Mouse (Mus musculus) kidney, postnatal 36 days (tissue): ENCODE data around the gene Slc9a6.
A peak's percentile ranks its signal among the peaks of the same experiment; 100 is the strongest.

Experiments
- DNase-seq, 2 experiments: peaks; one replicate each; pipeline ENCODE4 v3.0.0; 2021 to 2022; ENCODE audit warnings: mixed read lengths in 2 of 2

Gene Slc9a6

DNA sequence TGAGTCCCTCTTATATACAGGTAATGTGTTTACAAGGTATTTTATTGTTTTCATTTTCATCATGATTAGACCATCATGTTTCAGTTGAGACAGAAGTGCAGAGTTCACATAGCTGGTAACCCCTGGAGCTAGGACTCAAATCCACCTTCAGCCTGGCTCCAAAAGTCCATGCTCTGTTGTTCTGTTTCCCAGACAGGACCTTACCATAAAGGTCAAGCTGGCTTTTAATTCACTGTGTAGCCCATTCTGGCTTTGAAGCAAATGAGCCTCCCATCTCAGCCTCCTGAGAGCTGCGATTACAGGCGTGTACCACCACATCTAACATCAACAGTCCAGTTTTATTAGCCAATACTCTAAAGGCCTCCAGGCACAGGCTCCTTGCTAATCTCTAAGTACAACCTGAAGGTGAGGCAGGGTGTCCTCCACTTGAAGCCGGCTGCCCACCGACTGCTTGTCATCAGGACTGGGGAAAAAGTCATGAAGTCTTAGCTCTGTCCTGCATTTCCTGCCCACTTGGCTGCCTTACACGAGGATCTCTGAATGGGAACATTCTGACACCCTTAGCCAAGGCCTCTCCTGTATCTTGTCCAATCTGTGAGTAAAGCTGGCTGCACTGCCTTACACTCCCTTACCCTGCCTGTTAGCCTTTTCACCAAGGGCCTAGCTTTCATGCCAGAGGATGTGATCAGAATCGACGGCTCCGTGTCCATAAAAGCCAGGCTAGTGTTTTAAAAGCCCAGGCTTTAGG is 55.8 kb downstream of the Slc9a6 start:
- peak; percentile 56 to 74 for DNase-seq

DNA sequence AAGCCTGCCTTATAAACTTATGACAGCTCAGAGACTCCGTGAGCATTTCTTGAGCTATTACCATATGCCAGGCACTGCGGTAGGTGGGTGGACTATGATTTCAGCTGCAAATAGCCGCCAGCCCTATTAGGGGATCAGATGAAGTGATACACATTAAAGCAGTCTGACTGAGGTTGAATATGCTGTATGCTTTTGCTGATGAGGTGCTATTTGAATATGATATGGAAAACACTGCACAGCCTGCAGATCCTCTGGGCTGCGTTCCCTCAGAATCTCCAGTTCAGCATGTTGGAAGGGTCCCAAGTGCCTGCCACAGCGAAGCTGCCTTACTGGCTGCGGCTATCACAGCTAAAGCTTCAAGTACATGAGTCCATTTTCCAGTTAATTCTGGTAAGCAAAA is 57.7 kb downstream of the Slc9a6 start:
- DNase-seq = peak in 1 of 2 experiments; percentile 48

DNA sequence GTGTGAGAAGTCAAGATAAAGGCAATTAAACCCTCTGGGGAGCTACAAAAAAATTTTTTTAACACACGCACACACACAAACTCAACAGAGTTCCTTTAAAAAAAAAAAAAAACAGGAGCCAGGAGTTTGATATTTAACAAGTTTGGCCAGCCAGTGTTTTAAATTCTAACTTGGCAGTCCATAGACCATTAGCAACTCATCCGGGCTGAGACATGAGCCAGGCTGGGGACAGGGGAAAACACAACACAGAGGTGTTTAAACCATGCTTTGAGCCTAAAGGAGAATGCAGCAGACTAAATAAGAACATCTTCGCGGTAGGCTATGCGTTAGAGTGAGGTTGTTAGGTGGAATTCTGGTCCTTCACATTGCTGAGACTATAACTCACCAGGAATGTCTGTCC is 58.5 kb downstream of the Slc9a6 start:
- DNase-seq = peak; percentile 42 to 47

DNA sequence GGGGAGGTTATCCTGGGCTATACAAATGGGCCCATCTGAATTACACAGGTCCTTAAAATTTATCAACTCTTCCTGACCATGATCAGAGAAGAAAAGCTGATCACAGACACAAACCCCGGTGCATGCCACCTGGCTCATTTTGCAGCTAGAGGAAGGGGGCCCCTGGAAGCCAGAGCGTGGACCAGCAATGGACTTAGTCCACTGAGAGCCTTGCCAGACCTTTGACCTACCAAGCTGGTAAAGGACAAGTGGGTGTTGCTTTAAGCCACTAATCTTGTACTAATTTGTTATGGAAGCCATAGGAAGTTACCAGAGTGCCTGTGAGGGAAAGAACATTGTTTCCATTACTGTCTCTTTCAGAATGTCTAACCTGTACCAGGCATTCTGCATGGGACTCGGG is 58.9 kb downstream of the Slc9a6 start:
- peak; percentile 50 to 62 for DNase-seq

DNA sequence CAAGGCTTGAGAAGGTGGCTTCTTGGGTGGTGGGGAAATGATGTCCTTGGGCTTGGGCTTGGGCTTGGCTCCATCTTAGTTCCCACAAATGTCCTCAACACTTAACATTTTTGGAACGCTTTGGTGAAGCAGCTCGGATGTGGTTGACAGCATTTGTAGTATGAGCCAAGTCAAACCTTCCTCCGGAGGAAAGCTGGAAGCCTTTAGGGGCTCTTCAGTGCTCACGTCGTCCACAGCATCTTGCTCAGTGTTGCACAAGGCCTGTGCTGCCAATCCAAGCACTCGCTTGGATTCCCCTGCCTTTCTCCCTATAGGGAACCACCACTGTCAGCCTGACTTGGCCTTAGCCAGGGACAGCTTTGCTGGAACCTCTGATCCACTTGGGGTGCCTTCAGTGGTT is 66.0 kb downstream of the Slc9a6 start:
- no peak for DNase-seq

DNA sequence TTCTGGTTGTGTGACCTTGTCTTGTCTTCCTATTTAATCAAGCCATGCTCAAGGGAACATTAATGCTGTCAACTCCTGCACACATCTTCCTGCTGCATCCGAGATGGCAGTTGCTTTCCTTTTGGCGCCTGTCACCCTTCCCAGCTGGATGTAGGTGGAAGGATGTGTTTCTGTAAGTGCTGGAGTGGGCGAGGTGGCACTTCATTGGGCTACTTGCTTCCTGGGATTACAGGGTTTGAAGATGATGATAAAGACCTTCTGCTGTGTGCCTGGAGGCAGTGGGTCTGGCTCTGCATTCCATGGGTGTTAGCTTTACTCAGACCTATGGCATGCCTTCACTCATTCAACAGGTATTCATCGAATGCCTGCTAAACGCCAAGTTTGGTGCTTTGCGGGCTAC is 68.2 kb downstream of the Slc9a6 start:
- DNase-seq = no peak

DNA sequence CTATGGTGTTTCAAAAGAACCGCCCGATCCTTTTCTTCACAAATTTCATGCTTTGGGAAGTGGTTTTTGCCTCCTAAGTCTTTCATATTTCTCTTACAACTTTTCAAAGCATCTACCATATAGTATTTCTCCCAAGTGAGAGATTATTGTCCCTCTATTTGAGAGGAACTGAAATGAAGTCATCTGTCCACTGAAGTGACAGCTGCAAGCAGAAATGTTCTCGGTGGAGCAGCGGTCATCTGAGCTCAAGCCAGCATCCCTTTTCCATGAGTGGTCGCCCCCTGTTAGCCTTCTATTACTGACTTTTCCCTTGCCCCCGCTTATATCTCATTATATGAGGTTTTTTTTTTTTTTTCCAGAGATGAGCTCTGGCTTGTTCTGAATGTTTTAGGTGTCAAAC is 69.5 kb downstream of the Slc9a6 start:
- DNase-seq = no peak

DNA sequence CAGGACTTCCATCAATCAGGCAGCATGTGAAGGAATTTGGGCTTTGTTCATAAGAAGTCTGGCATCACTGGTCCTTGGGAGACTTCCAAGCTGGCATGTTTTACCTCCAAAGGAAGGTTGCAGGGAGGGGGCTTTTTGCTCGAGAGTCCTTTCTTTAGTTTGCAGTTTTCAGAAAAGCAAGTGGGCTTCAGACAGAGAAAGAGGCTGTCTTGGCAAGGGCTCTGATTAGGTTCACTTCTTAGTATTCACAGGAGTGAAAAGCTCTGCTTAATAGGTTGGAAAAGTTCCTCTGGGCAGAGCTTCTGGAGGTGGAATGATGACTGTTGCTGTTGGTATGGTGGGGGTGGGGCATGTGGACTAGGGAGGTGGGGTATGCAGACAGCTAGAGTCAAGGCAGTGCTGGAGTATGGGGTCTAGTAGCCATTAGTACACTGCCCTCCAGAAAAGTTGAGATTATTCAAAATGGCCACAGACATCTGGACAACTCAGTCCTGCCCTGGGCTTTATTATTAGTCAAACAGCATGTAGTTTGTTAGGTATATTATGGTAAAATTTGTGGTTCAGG is 72.7 kb downstream of the Slc9a6 start:
- DNase-seq = no peak

DNA sequence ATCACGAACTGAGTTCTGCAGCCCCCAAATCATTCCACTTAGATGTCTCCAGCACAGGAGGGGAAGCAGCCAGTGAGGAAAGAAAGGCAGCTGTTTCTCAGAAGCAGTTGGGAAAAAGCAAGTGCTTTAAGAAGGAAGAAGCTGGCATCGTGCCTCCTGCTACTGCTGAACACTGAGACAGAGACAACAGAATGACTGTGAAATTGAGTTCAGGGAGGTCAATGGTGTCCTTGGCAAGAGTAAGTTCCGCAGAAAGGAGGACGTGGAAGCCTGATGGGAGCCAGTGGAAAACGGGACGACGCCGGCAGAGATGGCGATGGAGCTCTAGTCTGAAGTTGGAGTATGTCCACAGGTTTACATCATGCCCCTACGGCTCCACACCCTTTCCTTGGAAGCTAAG is 74.0 kb downstream of the Slc9a6 start:
- peak; percentile 43 to 48 for DNase-seq

DNA sequence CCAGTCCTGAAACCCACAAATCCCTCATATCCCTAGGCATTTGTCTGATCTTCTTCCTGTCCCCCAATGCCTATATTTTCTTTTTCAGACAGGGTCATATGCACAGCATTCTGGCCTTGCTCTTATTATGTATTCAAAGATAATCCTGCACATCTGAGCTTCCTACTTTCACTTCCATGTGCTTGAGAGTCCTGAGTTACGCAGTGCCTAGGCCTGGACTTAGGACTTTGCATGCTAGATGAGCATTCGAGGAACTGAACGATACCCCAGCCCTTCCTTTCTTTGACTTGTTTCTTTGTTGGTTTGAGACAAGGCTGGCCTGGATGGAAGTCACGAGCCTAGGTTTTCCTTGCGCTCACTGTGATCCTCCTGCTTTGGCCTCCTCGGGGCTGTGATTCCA is 83.0 kb downstream of the Slc9a6 start:
- no peak for DNase-seq

DNA sequence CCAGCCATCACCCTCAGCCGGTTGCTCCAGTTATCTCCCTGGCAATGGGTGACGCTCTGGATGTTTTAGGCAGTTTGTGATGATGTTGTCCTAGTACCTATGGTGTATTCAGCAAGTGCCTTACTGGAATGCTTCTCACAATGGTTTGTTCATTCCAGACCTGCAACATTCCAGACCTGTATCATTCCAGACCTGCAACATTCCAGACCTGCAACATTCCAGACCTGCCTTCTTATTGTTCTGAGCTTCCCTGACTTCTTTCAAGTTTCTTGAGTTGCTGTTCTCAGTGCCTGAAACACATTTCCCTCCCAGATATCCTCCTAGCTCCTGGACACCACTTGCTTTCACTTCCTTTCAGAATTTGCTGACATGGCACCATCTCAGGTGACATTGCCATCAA is 85.0 kb downstream of the Slc9a6 start:
- DNase-seq = no peak

DNA sequence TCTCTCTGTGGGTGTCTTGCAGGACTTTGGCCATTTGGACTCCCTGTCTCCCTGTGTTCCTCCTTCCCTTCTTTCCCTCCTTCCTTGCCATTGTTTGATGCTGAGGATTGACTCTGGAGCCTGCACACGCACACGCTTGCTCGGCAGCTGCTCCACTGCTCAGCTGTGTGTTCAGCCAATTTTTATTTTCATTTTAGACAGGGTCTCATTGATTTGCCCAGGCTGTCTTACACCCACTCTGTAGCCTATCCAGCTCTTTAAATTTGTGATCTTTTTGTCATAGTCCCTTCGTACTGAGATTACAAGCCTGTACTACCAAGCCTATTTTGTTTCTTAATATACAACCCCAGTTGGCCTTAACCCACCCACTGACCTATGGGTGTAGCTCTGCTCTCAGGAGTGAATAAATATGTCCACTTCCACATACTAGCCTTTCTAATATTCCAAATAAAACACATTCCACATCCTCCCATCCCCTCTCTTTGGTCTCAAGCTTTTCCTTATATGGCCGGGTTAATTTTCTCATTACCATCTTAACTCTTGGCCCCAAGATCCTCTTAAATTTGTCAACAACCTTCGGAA is 87.7 kb downstream of the Slc9a6 start:
- DNase-seq = no peak

DNA sequence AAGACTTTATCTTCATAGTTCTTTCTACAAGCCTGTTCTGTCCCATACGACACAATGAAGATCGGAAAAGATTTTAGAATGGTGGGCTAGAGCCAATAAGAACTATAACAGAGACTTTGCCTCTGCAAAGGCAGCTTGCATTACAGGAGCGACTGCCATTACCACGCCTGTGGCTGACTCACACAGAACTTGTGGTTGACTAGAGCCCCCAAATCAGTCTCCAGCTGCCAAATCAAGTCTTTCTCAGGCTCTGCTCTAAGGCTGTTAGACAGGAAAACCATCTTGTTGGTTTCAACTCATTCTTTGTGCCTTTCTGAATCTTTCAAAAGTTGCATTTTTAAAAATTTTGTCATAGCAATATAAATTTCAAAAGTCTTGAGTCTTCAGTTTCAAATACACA is 88.3 kb downstream of the Slc9a6 start:
- DNase-seq = no peak

DNA sequence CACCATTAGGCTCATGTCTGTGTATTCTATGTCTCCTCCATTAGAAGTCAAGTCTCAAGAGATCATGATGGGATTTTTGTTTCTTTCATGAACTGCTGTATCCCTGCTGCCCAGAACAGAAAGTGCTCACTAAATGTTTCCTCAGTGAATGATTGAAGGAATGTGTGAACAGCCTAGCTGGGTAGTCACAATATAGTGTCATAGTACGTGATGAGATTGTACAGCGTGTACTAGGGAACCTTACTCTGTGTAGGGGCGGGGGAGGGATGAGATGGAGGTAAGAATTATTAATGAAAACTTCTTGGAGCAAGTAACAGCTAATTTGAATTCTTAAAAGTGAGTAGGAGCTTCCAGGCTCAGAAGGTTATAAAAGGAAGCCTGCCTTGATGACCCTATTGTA is 91.7 kb downstream of the Slc9a6 start:
- DNase-seq = peak in 1 of 2 experiments; percentile 36

DNA sequence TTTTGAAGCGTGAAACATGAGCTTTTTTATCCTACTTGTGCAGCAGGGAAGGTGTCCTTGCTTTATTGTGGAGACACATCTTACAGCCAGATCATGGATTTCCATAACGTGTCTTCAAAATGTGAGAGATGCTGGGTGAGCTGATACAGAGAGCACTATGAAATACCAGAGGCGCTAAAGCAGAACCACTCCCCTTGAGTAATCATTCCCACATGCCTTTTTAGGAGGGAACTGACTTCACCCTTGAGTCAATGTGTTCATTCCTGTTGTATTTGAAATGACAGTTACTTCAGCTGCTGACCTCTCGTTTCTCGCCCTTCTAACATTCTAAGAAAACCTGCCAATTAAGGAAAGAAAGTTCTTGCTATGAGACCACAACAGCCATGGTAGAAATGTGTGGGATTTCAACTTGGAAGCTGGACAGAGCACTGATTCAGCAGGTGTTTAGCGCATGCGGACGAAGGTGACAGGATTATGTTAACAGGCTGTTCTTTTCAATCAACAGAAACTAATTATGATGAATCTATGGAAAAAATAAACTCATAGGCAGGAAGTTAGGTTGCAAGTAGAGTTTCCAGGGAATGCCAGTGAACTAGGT is 94.5 kb downstream of the Slc9a6 start:
- no peak for DNase-seq

DNA sequence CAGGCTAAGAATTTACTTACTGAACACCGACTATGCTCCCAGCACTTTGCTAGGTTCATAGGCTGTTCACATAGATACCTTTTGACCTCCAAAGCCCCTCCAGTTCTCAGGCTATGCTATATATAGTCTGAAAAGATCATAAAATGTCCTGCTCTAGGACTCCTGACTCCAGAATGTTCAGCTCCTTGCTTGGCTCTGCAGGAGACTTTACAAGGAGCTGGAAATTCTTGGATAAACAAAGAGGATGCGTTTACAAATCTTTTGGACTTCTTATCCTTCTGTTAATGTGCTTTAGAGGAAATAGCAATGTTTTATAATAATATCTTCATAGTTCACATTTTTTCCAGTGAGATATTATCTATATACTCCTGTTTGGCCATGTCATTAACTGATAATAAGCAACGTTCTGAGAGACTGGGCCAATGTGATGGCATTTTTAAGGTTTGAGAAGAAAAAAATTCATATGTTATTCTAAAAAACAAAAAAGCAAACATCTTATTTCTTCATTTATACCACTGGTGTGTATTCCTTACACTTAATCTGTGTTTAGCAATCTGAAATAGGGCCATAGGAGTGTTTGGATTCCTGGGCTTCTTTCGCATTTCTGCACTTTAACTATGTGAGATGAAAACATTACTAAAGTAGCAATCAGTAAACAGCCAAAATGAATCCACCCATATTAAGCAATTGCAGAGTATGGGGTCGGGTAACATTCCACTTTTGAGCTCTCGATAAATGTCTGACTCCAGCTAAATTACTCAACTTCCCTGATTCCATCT is 99.2 kb downstream of the Slc9a6 start:
- no peak for DNase-seq

DNA sequence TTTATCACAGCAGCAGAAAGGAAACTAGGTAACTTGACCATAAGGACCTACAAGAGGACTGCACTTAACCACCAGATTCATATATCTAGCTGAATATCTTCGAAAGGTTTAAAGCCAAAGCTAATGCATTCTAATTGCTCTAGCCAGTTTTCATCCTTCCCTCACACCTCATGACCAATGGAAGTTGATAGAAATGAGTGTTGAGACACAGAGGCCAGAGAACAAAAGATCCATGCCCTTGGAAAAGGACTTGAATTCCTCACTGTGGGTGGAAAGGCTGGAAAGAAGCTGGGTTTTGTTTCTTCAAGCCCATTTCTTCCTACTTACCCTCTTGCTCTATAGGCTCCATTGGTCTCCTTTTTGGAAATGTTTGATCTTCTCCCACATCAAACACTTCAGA is 101.0 kb downstream of the Slc9a6 start:
- no peak for DNase-seq

DNA sequence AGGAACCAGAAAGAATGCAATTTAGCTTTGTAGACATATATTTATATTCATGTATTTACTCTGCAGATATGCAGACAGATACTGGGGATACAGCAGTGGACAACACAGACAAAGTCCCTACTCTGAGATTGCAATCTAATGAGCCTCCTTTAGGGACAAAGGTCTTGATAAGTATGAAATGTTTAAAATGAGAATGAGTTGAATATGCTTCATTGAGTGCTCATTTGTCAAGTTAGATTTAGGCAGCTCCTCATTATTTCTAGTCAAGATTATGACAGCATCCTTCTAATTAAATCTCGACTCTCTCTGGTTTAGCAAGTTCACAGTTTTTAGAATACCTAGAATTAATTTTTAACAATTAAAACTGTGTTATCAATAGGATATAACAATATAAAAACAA is 103.1 kb downstream of the Slc9a6 start:
- no peak for DNase-seq
